Mouse (Mus musculus) embryonic fibroblast, embryonic 13.5 days (primary cell): Measurements from ENCODE around the gene Trp53inp2. TPM values are rescaled to one million over a fixed set of nuclear protein-coding genes. Genes with fewer than 3 reads are reported as not detected.

ENCODE experiments used
- H3K27ac ChIP-seq: 2 replicates; pipeline ENCODE4 v1.5.1; 2012; ENCODE audit warnings: low read length, control low read depth, inconsistent platforms; ENCODE audit not compliant: insufficient read depth
- H3K4me1 ChIP-seq: 2 replicates; pipeline ENCODE4 v1.6.1; 2011; ENCODE audit warnings: low read length; ENCODE audit not compliant: control insufficient read depth, insufficient read depth
- H3K4me3 ChIP-seq: 2 replicates; pipeline ENCODE4 v1.5.1; 2011; ENCODE audit warnings: mild to moderate bottlenecking, control low read depth, low read length; ENCODE audit not compliant: insufficient read depth
- CTCF ChIP-seq: IDR thresholded peaks from 2 replicates; pipeline ENCODE4 v1.5.1; 2011; ENCODE audit warnings: mild to moderate bottlenecking, control low read depth, low read length, moderate library complexity, borderline replicate concordance; ENCODE audit not compliant: insufficient read depth
- POLR2A ChIP-seq: IDR thresholded peaks from 2 replicates; pipeline ENCODE4 v1.6.1; 2011; ENCODE audit warnings: low read depth, mild to moderate bottlenecking, control low read depth, low read length, moderate library complexity
- polyA plus RNA-seq: library from polyadenylated mRNA; stranded (reverse); fragments of >200 nt; gene quantifications from 2 replicates; pipeline ENCODE4 v1.2.4, GENCODE M21; 2011; ENCODE audit warnings: low read depth; ENCODE audit not compliant: missing spikeins, insufficient read length

Trp53inp2 gene
- polyA plus RNA-seq, 1 experiment, result 73.2 TPM

GRCm38 (mm10) chr2:155381643-155382331, 928 bp downstream of the Trp53inp2 start:
- H3K4me1 ChIP-seq, result peaks cover 5% of the 10 kb centered on the region
- peak overlapping the region; percentile 91 for H3K27ac ChIP-seq
- peak overlapping the region; percentile 71 for H3K4me3 ChIP-seq
- peak; percentile 79 for TF ChIP-seq POLR2A
- TF ChIP-seq CTCF, result no peak

DNA sequence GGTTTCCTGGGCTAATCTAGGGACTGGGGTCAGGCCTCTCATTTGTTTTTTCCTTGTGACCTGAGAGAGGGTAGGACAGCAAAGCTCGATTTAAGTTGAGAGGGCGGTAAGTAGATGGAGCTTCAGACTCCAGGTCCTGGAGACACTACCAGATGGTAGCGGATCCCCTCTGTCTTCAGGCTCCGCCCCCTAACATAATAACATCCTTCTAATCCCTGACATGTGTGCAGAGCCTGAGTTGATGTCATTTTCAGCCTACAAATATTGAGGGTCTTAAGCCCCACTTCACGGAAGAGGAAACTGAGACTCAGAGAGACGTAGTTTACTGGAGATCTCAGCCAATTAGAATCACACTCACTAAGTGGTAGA, 1.5 kb downstream of the Trp53inp2 start:
- peak overlapping the region; percentile 11; the same call in 1 of the 2 replicates for H3K27ac ChIP-seq
- H3K4me3 ChIP-seq, result peak overlapping the region; percentile 71
- H3K4me1 ChIP-seq, result peaks cover 5% of the 10 kb centered on the region
- TF ChIP-seq POLR2A (no peak), CTCF (no peak)

GRCm38 (mm10) chr2:155382791-155383438, 2.1 kb downstream of the Trp53inp2 start:
- TF ChIP-seq CTCF, result no peak
- no peak for TF ChIP-seq POLR2A
- Histone ChIP-seq H3K4me1 (peaks cover 5% of the 10 kb centered on the region), H3K4me3 (peak overlapping the region; percentile 71), H3K27ac (no peak overlapping the region)

- Histone ChIP-seq H3K4me1 (peaks cover 5% of the 10 kb centered on the region), H3K27ac (no peak overlapping the region), H3K4me3 (no peak overlapping the region)
- no peak for TF ChIP-seq POLR2A
- no peak for TF ChIP-seq CTCF
Observed at GRCm38 (mm10) chr2:155385090-155385489, 4.2 kb downstream of the Trp53inp2 start.

- Histone ChIP-seq H3K27ac (no peak overlapping the region), H3K4me3 (no peak overlapping the region), H3K4me1 (peaks cover 4% of the 10 kb centered on the region)
- TF ChIP-seq CTCF (no peak), POLR2A (no peak)
Observed at GRCm38 (mm10) chr2:155385731-155386533, 5.1 kb downstream of the Trp53inp2 start.

DNA sequence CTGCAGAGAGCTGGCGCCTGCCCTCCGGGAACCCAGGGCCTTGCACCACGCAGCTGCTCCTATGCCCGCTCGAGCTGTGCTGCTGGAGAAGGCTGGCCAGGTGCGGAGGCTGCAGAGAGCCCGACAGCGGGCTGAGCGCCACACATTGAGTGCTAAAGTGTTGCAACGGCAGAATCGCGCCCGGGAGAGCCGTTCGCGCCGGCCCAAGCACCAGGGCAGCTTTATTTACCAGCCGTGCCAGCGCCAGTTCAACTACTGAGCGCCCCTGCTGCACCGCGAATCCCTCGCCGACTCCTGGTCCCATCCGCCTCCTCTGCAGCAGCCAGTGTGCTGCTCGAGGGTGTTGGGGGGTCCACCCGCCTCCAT, 5.7 kb downstream of the Trp53inp2 start:
- TF ChIP-seq POLR2A, result no peak
- TF ChIP-seq CTCF, result no peak
- no peak overlapping the region for H3K4me3 ChIP-seq
- no peak overlapping the region for H3K27ac ChIP-seq
- H3K4me1 ChIP-seq, result 0 out of 2 replicates have a peak, but pooled peaks cover 2% of the 10 kb centered on the region

- H3K4me1 ChIP-seq, result 0 out of 2 replicates have a peak, but pooled peaks cover 2% of the 10 kb centered on the region
- no peak overlapping the region for H3K27ac ChIP-seq
- no peak overlapping the region for H3K4me3 ChIP-seq
- TF ChIP-seq POLR2A, result no peak
- no peak for TF ChIP-seq CTCF
Observed at GRCm38 (mm10) chr2:155387052-155387451, 6.2 kb downstream of the Trp53inp2 start.

- H3K27ac ChIP-seq, result no peak overlapping the region
- no peaks in the 10 kb centered on the region for H3K4me1 ChIP-seq
- no peak overlapping the region for H3K4me3 ChIP-seq
- no peak for TF ChIP-seq CTCF
- no peak for TF ChIP-seq POLR2A
Observed at GRCm38 (mm10) chr2:155388573-155388972, 7.7 kb downstream of the Trp53inp2 start.

DNA sequence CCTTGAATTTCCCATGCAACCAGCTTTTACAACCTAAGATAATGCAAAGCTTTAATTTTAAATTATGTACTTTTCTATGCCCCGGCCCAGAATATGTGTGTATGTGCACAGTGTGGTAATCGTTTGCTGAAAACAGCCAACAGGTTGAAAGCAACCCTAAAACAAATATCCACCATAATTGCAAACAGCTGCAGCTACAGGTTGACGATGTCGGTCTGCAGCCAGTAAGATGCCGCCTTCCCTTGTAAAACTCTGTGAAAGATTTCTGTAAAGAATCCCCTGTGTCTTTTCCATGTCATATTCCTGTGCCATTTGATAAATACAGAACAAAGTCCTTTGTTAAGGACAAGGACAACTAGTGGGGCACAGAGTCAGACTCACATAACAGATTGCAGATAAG, 13.7 kb downstream of the Trp53inp2 start:
- no peaks in the 10 kb centered on the region for H3K4me1 ChIP-seq
- no peak overlapping the region for H3K27ac ChIP-seq
- TF ChIP-seq POLR2A (no peak), CTCF (no peak)
- H3K4me3 ChIP-seq, result no peak overlapping the region
